Mouse (Mus musculus) telencephalon, adult 2 months (tissue): Measurements from ENCODE around the gene Vsnl1.

ENCODE experiments used
- DNase-seq: peaks from one replicate; pipeline ENCODE4 v3.0.0-alpha.2; 2011; ENCODE audit warnings: low read depth, low spot score

Gene Vsnl1

DNA sequence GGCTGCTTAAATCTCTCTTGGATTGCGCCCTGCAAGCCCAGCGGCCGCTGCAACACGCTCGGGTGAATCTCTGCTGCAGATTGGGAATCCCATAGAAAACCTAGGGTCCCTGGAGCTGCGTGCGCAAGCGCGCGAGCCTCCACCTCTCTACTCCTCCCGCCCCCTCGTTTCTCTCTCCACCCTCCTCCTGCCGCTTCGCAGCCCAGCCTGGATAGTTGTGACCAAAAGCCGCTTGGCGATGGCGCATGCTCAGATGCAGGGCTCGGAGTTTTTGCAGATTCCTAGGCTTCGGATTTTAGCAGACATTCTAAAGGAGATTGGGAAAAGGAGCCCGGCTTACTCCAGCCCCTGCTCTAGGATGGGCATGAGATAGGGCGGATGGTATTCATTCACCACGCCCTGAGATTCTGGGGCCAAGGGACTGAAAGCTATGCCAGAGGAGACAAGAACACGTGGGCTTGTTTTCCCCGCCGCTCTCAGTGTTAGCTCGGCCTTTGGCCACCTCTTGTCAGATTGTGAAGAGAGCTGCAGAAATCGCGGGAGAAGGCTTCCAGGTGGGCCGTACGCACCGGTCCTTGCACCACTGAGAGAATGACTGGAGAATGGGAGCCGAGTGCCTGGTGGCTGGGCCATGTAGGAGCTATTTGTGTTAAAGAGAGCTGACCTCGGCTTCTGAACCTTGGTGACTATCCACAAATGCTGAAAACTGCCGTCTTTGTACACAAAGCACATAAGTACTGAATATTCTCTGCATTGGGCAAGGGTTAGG, at the start of gene Vsnl1:
Gene Vsnl1 (minus strand): TSS at position 117 of the 769 bp plus-strand sequence.
- peak; percentile 95 for DNase-seq

DNA sequence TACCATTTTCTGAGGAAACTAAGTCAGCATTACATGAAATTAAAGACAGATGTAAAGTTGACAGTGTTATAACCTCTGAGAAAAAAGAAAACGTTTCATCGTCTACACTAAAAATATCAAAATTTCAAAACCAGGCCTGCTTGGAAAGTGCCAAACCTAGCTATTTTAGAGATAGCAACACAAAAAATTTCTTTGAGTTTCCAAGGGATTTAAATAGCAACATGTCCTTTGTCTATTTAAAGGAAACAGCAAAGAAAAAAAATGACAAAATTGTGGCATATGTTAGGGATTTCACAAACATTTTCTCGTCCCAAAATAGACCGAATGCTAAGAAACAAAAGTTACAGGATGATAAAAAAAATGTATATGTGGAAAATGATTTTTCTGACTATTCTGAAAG, 20.2 kb upstream of the Vsnl1 start:
- DNase-seq = peak; percentile 79

DNA sequence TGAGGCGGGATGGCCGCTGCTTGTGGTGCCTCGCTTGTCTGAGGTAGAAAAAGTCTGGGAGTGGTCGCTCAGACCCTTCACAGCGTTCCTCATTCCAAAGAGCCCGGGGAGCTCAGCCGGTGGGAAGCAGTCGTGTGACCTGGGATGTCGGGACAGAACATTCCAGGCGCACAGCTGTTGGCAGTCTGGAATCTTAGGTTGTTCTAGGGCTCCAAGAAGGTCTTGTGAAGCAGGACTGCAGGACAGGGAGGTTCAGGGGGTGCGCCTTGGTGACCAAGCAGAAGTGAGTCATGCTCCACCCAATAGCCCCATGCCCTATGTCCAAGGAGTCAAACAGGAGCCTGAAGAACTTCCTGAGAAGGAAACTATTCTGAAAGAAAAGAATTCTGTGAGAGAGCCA, 19.8 kb upstream of the Vsnl1 start:
- DNase-seq = no peak

DNA sequence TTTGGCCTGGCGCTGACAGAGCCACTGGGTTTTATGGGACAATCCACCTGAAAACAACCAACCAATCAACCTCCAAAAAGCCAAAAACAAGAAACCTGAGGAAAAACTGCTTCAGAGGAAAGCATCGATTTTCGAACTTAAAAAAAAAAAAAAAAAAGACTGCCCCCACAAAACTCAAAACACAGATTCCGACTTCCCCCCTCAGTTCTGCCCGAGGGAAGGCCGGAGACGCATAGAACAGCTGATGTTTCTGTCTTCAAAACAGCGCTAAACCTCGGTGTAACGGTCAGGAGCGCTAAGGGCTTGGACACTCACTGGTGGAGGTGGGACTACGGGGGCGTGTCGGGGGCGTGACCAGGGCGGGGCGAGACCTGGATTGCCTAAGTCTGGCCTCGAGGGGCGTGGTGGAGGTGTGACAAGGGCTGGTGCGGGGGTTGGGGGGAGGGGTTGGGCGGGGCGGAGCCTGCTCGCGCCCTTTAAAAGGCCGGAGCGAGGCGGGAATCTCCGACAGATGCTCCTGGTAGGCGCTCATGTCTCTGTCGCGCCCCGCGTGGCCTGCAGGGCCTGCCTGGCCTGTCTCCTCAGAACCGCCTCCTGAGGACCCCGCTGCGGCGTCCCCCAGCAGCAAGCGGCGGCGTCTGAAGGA, 19.3 kb upstream of the Vsnl1 start, which contains the start of gene Rad51ap2:
Gene Rad51ap2 (plus strand): TSS at position 531 of the 646 bp plus-strand sequence.
- DNase-seq = peak; percentile 71

DNA sequence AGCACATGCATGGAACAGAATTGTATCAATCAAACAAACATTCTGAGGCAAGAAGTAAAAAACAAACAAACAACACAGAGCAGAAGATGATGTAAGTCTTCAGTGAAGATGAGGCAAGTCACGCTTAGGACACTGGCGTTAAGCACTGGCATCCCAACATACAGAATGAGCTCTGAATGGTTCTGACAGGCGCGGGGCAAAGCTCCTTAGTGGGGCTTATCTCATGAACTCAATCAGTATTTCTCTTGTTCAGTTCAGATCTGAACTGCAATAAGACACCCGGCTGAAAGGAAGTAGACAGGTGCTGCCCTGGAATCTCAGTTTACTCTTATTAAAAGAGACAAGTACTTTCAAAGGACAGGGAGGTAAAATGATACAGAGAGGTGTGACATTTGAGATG, 17.7 kb upstream of the Vsnl1 start:
- DNase-seq = no peak

DNA sequence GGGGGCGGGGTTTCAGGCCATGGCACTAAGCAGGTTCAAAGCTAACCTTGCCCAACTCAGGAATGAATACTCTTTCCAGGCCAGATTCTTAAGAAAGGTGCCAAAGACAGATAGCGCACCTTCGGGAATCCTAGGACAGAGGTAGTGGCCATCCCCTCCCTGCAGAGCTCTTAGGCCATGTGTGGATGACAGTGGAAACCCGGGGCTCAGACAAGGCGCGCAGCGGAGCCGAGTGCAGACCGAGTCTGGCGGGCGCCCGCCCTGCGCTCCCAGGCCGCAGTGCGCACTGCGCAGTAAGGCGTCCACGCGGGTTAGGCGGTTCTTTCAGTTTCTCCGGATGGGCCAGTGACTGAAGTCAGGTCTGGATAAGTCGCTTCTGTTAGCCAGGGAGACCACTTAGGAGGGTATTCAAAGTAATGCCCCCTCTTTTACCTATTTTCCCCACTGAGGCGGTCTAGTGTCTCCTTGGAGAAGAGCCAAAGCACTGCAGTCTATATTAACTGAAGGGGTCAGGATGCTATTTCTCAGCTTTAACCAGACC, 1.6 kb upstream of the Vsnl1 start:
- DNase-seq = no peak

DNA sequence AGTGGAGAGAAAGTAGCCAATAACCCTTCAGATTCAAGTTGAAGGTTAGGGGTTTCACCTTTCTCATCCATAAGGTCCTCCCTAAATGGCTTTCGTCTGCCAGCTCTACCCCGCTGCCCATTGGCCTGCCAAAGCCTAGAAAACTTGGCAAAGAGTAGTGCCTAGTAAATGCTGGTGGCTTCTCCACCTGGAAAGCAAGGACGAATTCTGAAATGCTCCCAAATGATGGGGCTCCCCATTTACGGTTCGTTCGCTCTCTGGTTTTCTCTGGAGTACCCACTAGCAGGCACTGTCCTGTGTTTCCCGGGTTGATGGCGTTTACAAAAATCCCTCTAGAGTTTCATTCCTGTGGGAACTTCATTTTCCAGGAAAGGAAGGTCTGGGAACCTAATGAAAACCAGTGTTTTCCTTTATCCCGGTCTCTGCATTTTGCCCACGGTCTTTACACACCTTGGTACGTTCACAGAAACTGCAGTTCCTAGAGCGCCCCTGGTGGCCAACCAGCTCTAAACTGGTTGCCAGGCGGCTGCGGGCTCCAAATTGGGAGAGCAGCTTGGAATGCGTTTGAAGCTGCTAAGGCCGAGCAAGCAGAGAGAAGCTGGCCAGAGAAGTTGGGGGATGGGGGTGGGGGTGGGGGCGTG, 973 bp upstream of the Vsnl1 start:
- DNase-seq = peak; percentile 68

DNA sequence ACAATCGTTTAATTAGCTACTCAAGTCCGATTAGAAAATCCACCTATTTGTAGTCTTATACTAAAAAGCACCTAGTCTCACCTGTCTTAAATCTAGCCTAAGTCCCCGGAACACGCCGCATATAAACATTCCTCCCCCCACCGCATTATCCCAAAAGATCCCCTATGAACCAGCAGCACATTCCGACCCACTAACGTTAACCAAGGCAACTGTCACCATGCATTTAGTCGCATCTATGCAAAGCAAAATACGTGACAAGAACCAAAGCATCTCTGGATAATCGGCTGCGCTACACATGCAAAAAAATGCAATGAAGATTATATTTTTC, 426 bp downstream of the Vsnl1 start:
- DNase-seq = peak; percentile 40

DNA sequence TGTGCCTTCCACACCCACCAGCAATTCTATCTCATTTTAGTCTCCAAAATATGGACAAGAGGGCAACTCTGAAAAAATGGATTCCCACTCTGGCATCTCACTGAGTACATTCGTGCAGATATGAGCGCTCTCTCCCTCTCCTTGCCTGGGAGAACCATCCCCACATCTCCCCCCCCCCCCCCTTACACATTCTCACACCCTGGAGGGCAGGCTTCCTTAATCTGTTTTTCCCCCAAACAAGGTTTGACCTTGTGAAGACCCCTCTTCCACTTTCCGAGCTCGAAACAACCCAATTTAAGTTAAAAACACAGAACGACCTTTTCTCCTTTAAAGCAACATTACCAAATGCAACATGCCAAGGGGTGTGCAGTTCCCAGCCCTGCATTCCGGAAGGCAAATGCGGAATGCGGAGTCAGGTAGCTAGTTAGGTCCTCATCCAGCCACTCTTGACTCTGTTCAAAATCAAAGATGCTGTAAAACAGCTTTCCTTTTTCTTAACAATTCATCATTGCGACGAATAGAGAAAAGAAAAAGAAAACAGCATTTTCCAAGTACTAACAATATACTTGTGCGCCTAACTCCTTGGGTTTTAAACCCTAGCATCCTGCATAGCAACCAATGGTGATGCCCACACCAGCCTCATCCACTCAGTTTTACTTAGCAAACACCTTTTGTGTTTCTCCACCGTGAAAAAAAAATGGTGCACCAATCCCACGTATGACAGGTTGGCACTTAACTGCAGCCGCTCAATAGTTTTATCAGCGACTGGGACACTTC, 979 bp downstream of the Vsnl1 start:
- no peak for DNase-seq

DNA sequence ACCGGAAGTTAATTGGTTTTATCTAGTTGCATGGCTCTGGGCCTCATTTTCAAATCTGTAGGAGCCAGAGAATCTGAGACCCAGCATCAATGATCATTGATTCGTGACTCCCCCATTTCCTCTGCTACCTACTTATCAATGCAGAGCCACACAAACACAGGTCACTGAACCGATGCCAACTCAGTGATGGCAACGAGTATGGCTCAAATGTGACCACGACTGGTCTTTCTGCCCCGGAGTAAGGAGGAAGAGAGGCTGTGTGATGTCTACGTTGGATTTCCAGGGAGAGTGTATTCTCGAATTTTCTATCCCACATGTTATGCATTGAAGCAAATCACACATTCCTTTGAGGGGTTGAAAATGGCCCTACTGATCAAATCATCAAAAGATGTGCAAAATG, 2.0 kb downstream of the Vsnl1 start:
- no peak for DNase-seq

DNA sequence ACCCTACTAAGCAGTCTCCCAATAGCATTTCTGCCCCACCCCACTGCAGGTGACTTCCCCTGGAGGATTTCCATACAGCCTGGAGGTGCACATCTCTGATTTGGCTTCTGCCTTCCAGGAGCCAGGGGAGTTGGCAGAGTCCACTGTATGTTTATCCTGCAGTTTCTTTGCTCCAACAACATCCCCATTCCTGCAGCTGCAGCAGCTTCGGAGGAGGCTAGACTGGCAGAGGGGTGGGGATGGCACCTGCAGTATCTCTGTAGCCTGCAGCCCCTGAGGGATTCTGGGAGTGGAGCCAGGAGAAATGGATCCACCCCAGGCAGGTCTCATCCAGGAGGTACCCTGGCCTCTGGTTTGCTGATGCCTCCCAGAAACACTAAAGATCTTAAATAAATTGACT, 2.7 kb downstream of the Vsnl1 start:
- peak; percentile 24 for DNase-seq

DNA sequence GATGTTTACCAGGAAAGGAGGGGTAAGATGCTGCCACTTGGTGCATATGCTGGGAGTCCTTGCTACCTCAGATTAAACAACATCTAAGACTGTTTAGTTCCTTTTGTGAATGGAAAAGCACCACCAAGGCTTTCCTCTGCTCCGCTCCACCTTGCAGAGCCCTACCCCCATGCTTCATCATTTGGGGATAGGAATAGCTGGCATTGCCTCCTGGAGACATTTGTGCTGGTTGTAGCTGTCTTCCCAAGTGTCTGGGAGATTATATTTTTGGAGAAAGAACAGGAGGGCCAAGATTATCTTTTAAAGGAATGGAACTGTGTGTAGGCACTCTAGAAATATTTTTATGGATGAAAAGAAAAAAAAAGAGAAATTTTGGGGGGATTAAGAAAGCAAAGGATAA, 3.3 kb downstream of the Vsnl1 start:
- DNase-seq = peak; percentile 63

DNA sequence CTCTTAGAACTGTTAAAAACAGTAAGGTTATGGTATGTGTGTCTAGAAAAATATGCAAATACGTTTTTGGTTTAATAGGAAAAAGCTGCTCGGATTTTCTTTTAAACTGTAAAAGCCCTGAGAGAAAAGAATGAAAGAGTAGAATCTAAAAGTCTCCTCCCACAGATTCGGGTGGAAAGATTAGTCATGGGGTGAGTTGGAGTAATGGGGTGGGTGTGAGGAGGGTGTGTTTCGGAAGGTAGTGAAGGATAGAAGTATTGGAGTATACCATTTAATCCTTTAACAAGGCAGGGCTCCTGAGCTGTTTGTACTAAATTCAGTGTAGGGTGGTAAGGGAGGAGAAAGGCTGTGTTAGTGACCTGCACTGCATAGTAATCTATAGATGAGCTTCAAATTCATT, 9.0 kb downstream of the Vsnl1 start:
- DNase-seq = peak; percentile 48

DNA sequence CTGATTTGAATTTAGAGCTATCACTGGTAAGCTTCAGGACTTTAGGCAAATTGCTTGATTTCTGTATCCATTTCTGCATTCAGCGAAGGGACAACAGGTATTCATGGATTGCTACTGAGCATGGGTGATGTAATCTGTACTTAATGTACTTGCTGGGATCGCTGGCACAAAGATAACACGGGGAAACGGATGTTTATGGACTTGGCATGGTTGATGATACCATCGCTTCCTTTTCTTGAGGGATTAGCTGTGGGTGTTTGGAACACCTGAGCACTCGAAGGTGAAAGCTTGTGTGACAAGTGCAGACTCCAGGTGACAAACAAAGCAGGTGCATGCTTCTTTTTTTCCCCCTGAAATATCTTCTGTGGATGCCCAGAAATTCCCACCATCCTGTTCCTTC, 18.3 kb downstream of the Vsnl1 start:
- no peak for DNase-seq

DNA sequence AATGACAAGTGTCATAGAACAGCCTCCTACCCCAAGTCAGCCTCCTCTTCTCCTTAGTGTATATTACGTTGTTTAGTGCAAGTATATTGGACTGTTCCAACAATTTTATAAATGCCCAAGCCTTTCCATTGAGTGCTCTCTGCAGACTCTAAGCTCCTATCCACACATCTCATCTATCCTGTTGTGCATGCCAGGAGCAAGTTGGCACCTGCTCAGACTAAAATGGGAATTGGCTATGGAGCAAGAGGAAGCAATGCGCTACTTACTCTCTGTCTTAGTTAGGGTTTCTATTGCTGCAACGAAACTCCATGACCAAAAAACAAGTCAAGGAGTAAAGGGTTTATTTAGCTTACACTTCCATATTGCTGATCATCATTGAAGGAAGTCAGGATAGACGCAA, 28.7 kb downstream of the Vsnl1 start:
- DNase-seq = peak; percentile 33

DNA sequence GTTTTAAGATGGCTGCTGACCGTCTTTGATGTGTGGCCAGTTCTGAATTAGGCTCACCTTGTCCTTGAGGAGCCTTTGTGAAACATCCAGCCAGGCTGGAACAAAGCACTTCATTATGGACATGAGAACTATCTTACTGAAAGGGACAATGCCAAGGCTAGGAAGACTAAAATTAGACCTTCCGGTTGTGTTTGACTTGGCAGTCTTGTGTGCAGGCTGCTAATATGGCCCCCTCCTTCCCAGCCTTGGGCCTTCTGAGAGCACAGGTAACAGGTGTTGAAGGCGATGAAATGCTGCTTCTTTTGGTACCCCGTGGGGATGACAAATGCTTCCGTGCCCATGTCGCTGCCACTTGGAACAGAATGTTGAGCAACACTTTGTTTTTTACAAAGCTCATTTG, 37.6 kb downstream of the Vsnl1 start:
- no peak for DNase-seq

DNA sequence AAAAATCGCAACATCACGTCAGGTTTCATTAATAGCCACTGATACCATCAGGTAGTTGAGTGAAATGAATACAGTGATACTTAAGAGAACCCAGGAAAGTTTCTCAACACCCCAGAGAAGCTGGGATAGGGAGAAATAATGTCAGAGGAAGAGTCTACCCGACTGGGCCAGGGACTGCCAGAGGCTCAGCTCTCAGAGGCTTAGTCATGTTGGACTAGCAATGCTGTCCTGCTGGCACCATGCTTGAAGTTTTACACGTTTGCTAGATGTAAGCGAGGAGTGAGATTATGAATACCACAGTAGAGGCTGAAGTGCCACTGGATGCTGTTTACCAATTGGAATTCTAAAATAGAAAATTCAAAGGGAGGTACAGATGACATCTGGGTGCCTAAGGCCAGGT, 39.4 kb downstream of the Vsnl1 start:
- no peak for DNase-seq

DNA sequence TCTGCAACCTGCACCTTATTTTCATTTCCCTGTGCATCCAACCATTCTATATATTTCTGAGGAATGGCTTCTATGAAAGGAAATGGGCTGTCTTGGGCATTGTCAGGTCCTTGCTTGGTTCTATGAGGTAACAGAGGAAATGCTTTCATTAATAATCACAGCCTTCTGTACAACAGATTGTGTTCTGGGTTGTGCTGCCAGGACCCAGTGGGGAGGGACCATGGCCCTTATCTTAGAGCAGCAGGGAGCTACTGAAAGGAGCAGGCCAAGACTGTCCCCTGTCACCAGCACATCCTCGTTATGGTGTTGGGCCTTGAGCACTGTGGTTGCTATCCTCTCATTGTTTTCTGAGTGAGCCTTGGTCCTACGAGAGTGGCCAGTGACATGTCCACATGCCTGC, 40.9 kb downstream of the Vsnl1 start:
- no peak for DNase-seq

DNA sequence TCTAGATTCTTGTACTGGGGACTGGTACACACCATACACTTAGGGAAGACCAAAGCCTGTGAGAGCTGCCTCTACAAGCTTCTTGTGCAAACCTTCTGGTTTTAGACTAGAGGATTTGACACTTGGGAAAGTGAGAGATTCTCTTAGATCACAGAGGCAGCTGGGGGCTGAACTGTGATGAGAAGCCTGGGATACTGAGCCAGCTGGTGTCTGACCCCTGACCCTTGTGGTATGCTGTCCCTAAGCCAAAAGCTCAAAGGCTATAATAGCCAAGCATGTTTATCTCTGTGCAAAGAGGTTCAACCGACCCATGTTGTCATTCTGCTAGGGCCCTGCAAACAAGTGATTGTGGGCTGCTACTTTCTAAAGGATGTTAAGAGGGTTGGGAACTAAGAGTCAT, 43.9 kb downstream of the Vsnl1 start:
- DNase-seq = no peak

DNA sequence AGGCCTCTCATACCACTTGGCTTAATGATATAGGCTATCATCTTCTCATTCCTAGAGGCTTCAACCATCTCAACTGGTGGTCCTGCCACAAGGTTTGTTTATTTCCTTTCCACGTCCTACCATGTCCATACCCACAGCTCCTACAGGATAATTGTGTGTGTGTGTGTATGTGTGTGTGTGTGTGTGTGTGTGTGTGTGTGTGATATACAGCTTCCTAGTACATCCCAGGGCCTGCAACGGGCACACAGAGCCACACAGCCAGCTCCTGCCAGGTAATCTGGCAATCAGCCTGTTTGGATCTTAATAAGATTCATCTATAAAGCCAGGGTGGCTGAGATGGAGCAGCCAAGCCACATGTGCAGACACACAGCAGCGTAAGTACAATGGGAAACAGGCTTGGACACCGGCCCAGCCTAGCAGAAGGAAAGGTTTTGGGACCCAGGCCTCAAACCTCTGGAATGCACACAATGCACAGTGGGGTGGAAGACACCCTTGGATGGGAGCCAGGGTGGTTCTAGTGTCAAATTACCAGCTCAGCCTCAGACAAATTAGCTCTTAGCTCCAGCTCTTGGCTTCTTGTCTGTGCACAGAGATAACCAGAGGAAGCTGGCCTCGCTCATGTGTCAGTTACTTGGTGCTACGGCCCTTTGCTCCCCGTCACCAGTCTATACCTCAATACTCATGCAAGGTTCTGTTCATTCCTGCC, 45.0 kb downstream of the Vsnl1 start:
- no peak for DNase-seq

DNA sequence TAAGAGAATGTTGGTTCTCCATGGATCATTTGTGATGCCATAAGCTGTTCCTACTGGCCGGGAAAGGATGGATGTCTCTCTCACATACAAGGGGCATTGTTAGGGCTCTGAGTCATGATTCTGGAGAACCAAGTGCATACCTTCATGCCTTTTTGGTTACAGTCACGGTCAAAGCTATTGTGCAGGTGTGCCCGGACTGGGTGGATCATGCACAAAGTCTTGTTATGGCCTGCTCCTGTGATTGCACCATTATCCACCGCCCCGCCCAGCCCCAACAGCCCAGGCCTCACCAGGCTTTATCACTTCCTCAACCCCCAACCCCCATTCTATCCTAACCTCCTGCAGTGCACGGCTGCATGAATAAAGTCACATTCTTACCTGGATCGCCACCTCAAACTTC, 47.3 kb downstream of the Vsnl1 start:
- no peak for DNase-seq
